Mouse (Mus musculus): ENCODE data around the gene Olfr91. TPM values are rescaled to one million over a fixed set of nuclear protein-coding genes. Genes with fewer than 3 reads are reported as not detected.

The Olfr91 gene
- not detected for polyA plus RNA-seq (2014; fragmentation: Illumina TruSeq; extraction: RNeasy Lipid Tissue Mini Kit (QIAGEN cat#74804))

GRCm38 (mm10) chr17:37098178-37098577 is at the start of gene Olfr91:
Olfr91 (minus strand) TSS chr17:37098278.

DNA sequence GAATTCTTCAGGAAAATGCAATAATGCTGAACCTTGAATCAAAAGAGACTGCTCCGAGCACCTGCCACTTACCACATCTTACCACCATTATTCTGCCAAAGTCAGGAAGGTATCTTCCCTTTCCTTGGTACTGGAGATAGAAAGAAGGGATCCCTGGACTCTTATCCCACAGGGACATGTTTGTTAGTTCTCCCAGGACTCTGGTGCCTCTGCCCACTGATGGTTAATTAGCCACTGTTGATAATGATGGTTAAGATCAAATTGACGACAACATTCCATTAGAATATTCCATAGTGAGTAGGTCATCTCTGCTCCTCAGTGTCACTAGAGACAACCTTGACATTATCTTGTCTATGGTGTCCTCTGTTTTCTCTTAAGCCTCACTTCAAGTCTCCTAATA is 21.9 kb upstream of the Olfr91 start, which contains the start of gene Olfr92:
TSS of gene Olfr92 (minus strand) at position 101 of the 400 bp plus-strand sequence.

DNA sequence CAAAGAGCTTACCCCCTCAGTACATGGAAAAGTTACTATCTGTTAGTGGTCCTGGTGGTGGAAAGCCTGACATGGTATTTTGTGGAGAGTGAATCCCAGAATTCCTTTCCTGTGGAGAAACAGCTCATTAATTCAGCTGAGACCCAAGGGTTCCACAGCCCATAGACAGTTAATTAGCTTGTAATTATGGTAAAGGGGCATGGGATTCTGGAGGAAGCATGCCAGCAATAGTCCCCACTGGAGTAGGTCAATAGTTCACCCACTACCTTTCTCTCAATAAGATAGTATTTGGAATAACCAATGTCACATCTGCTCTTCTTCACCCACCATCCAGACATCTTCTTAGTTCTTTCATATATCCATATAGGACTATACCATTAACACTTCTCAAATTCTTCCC is 9.7 kb downstream of the Olfr91 start, which contains the start of gene Olfr90:
TSS of gene Olfr90 (minus strand) at position 101 of the 400 bp plus-strand sequence.

DNA sequence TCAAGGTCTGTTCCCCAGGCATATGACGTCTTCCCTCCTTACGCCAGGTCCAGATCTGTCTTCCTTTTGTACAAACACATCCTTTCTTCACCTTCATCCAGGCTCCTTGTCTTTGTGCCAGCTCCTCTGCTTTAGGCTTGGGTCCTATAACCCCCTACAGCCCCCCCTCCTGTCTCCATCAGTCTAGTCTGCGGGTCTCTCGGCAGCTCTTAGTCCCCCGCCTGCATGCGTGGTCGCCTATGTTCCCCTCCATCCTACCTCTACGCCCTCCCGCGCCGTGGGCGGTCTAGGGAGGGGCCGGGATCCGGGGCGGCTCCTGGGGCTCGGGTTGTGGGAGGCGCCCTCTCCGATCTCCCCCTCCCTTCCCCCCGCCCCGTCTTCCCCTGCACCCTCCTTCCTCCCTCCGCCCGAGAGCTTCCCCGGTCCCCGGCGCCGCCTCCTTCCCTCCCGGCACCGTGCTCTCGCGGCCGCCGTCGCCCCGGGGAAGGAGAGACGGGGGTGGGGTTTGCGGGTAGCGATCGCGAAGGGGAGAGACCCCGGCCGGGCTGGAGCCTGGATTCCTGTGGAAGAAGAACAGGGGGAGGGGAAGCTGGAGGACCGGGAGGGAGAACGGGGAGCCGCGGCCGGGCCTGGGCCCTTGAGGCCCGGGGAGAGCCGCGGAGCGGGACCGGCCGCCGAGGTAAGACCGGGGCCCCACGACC is 52.3 kb downstream of the Olfr91 start, which contains the start of gene Gabbr1:
TSS of gene Gabbr1 (plus strand) at position 356 of the 701 bp plus-strand sequence.

Other genes starting within 250 kb of the Olfr91 start
- not detected for gene Trim15, start 231.1 kb downstream of the Olfr91 start, polyA plus RNA-seq (2014; fragmentation: Illumina TruSeq; extraction: RNeasy Lipid Tissue Mini Kit (QIAGEN cat#74804))
- not detected for gene Trim10, start 228.7 kb downstream of the Olfr91 start, polyA plus RNA-seq (2014; fragmentation: Illumina TruSeq; extraction: RNeasy Lipid Tissue Mini Kit (QIAGEN cat#74804))
- 0.31 TPM for gene Trim40, start 208.2 kb downstream of the Olfr91 start, polyA plus RNA-seq (2014; fragmentation: Illumina TruSeq; extraction: RNeasy Lipid Tissue Mini Kit (QIAGEN cat#74804))
- not detected for gene Trim31, start 200.2 kb downstream of the Olfr91 start, polyA plus RNA-seq (2014; fragmentation: Illumina TruSeq; extraction: RNeasy Lipid Tissue Mini Kit (QIAGEN cat#74804))
- not detected for gene Rnf39, start 155.4 kb downstream of the Olfr91 start, polyA plus RNA-seq (2014; fragmentation: Illumina TruSeq; extraction: RNeasy Lipid Tissue Mini Kit (QIAGEN cat#74804))
- 5.5 TPM for gene Ppp1r11, start 146.5 kb downstream of the Olfr91 start, polyA plus RNA-seq (2014; fragmentation: Illumina TruSeq; extraction: RNeasy Lipid Tissue Mini Kit (QIAGEN cat#74804))
- 21.8 TPM for gene Znrd1, start 139.7 kb downstream of the Olfr91 start, polyA plus RNA-seq (2014; fragmentation: Illumina TruSeq; extraction: RNeasy Lipid Tissue Mini Kit (QIAGEN cat#74804))
- 19.0 TPM for gene Znrd1as, start 139.7 kb downstream of the Olfr91 start, polyA plus RNA-seq (2014; fragmentation: Illumina TruSeq; extraction: RNeasy Lipid Tissue Mini Kit (QIAGEN cat#74804))
- gene 2410137M14Rik, start 117.0 kb downstream of the Olfr91 start, polyA plus RNA-seq (2014; fragmentation: Illumina TruSeq; extraction: RNeasy Lipid Tissue Mini Kit (QIAGEN cat#74804)) = not detected
- gene H2-M5, start 108.7 kb downstream of the Olfr91 start, polyA plus RNA-seq (2014; fragmentation: Illumina TruSeq; extraction: RNeasy Lipid Tissue Mini Kit (QIAGEN cat#74804)) = not detected
- gene Zfp57, start 97.1 kb downstream of the Olfr91 start, polyA plus RNA-seq (2014; fragmentation: Illumina TruSeq; extraction: RNeasy Lipid Tissue Mini Kit (QIAGEN cat#74804)) = 39.5 TPM
- not detected for gene Mog, start 74.9 kb downstream of the Olfr91 start, polyA plus RNA-seq (2014; fragmentation: Illumina TruSeq; extraction: RNeasy Lipid Tissue Mini Kit (QIAGEN cat#74804))
- 33.8 TPM for gene Gabbr1, start 52.3 kb downstream of the Olfr91 start, polyA plus RNA-seq (2014; fragmentation: Illumina TruSeq; extraction: RNeasy Lipid Tissue Mini Kit (QIAGEN cat#74804))
- not detected for gene Olfr90, start 9.8 kb downstream of the Olfr91 start, polyA plus RNA-seq (2014; fragmentation: Illumina TruSeq; extraction: RNeasy Lipid Tissue Mini Kit (QIAGEN cat#74804))
- not detected for gene Olfr92, start 21.8 kb upstream of the Olfr91 start, polyA plus RNA-seq (2014; fragmentation: Illumina TruSeq; extraction: RNeasy Lipid Tissue Mini Kit (QIAGEN cat#74804))
- not detected for gene Olfr93, start 63.2 kb upstream of the Olfr91 start, polyA plus RNA-seq (2014; fragmentation: Illumina TruSeq; extraction: RNeasy Lipid Tissue Mini Kit (QIAGEN cat#74804))
- gene Ubd, start 95.6 kb upstream of the Olfr91 start, polyA plus RNA-seq (2014; fragmentation: Illumina TruSeq; extraction: RNeasy Lipid Tissue Mini Kit (QIAGEN cat#74804)) = not detected
- gene Olfr94, start 102.7 kb upstream of the Olfr91 start, polyA plus RNA-seq (2014; fragmentation: Illumina TruSeq; extraction: RNeasy Lipid Tissue Mini Kit (QIAGEN cat#74804)) = not detected
- gene Olfr95, start 114.8 kb upstream of the Olfr91 start, polyA plus RNA-seq (2014; fragmentation: Illumina TruSeq; extraction: RNeasy Lipid Tissue Mini Kit (QIAGEN cat#74804)) = not detected
- gene Olfr96, start 121.9 kb upstream of the Olfr91 start, polyA plus RNA-seq (2014; fragmentation: Illumina TruSeq; extraction: RNeasy Lipid Tissue Mini Kit (QIAGEN cat#74804)) = not detected
- gene Olfr97, start 139.1 kb upstream of the Olfr91 start, polyA plus RNA-seq (2014; fragmentation: Illumina TruSeq; extraction: RNeasy Lipid Tissue Mini Kit (QIAGEN cat#74804)) = not detected
- gene Olfr98, start 165.5 kb upstream of the Olfr91 start, polyA plus RNA-seq (2014; fragmentation: Illumina TruSeq; extraction: RNeasy Lipid Tissue Mini Kit (QIAGEN cat#74804)) = not detected
- gene H2-M3, start 171.9 kb upstream of the Olfr91 start, polyA plus RNA-seq (2014; fragmentation: Illumina TruSeq; extraction: RNeasy Lipid Tissue Mini Kit (QIAGEN cat#74804)) = 3.9 TPM
- gene Olfr99, start 185.2 kb upstream of the Olfr91 start, polyA plus RNA-seq (2014; fragmentation: Illumina TruSeq; extraction: RNeasy Lipid Tissue Mini Kit (QIAGEN cat#74804)) = not detected
- gene Olfr101, start 206.0 kb upstream of the Olfr91 start, polyA plus RNA-seq (2014; fragmentation: Illumina TruSeq; extraction: RNeasy Lipid Tissue Mini Kit (QIAGEN cat#74804)) = not detected
- gene Olfr102, start 218.8 kb upstream of the Olfr91 start, polyA plus RNA-seq (2014; fragmentation: Illumina TruSeq; extraction: RNeasy Lipid Tissue Mini Kit (QIAGEN cat#74804)) = not detected
- gene Olfr103, start 241.4 kb upstream of the Olfr91 start, polyA plus RNA-seq (2014; fragmentation: Illumina TruSeq; extraction: RNeasy Lipid Tissue Mini Kit (QIAGEN cat#74804)) = not detected

Measured in ovary, adult 10 weeks (tissue).